Mouse (Mus musculus) cortical plate, adult 2 months (tissue): ENCODE results near the gene Csf2rb2.
"Not testable (repeated sequence)": the region's sequence is repeated elsewhere in the genome, so short reads cannot be mapped to it uniquely, and the experiment has no call there.

Experiments
- CTCF ChIP-seq: fragments of 200-500 bp; IDR thresholded peaks from 2 replicates; pipeline ENCODE4 v1.5.1; 2011; ENCODE audit warnings: mild to moderate bottlenecking, control low read depth, low read length; ENCODE audit not compliant: insufficient read depth; ENCODE audit errors: extremely low read depth
- POLR2A ChIP-seq: fragments of 200-500 bp; IDR thresholded peaks from 2 replicates; pipeline ENCODE4 v1.6.1; 2011; ENCODE audit warnings: mild to moderate bottlenecking, low read length, control low read depth; ENCODE audit not compliant: insufficient read depth; ENCODE audit errors: extremely low read depth

DNA sequence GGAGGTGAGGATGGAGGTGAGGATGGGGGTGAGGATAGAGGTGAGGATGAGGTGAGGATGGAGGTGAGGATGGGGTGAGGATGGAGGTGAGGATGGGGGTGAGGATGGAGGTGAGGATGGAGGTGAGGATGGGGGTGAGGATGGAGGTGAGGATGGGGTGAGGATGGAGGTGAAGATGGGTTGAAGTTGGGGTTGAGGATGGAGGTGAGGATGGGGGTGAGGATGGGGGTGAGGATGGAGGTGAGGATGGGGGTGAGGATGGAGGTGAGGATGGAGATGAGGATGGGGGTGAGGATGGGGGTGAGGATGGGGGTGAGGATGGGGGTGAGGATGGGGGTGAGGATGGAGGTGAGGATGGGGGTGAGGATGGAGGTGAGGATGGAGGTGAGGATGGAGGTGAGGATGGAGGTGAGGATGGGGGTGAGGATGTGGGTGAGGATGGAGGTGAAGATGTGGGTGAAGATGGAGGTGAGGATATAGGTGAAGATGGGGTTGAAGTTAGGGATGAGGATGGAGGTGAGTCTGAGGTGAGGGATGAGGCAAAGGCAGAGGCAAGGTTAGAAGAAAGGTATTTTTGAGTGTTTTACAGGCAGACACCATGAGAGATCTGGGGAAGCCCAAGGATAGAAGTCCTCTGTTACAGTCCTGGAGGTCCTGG, 48.8 kb downstream of the Csf2rb2 start:
- not testable (repeated sequence) for TF ChIP-seq CTCF, POLR2A
